Mouse (Mus musculus) heart, postnatal 14 days (tissue): ENCODE measurements around the gene Acot11. TPM values are rescaled to one million over a fixed set of nuclear protein-coding genes. Genes with fewer than 3 reads are reported as not detected.
"Not testable (repeated sequence)": the region's sequence is repeated elsewhere in the genome, so short reads cannot be mapped to it uniquely, and the experiment has no call there.

Experiments
- DNase-seq, 2 experiments: peaks; one replicate each; pipeline ENCODE4 v3.0.0; 2021 to 2022
- intact Hi-C: fragments of 180-260 bp; cut with DNase I; formaldehyde crosslinking; loops from one replicate; pipeline ENCODE4 v1.15.1; 2025
- total RNA-seq, 2 experiments: library from RNA; stranded (reverse); gene quantifications; 2 replicates each; pipeline ENCODE4 v1.2.3; 2021

Gene Acot11
- total RNA-seq, 2 experiments from 2014 or later: 27.8 to 30.3 TPM

GRCm38 (mm10) chr4:106785345-106785744 lies 19.5 kb downstream of the Acot11 start:
- DNase-seq: no peak
- intact Hi-C loops: no loop called here

GRCm38 (mm10) chr4:106784806-106785205 lies 20.0 kb downstream of the Acot11 start:
- DNase-seq: no peak
- intact Hi-C loops: no loop called here

GRCm38 (mm10) chr4:106783137-106783536 lies 21.7 kb downstream of the Acot11 start:
- intact Hi-C loops: no loop called here

GRCm38 (mm10) chr4:106780045-106780444 lies 24.8 kb downstream of the Acot11 start:
- no peak for DNase-seq
- intact Hi-C loops: no loop called here

More at GRCm38 (mm10) chr4:106783137-106783536, 21.7 kb downstream of the Acot11 start:
- DNase-seq: no peak

- DNase-seq: peak; percentile 95
- intact Hi-C loops: no loop called here
Measured at GRCm38 (mm10) chr4:106778116-106778788, 26.5 kb downstream of the Acot11 start.

- intact Hi-C loops: no loop called here
- no peak for DNase-seq
Measured at GRCm38 (mm10) chr4:106776998-106777397, 27.8 kb downstream of the Acot11 start.

GRCm38 (mm10) chr4:106775767-106776166 lies 29.0 kb downstream of the Acot11 start:
- intact Hi-C loops, DNase-seq: not testable (repeated sequence)

GRCm38 (mm10) chr4:106772558-106772957 lies 32.2 kb downstream of the Acot11 start:
- no peak for DNase-seq
- intact Hi-C loops: no loop called here

- intact Hi-C loops: no loop called here
- no peak for DNase-seq
Measured at GRCm38 (mm10) chr4:106769306-106769705, 35.5 kb downstream of the Acot11 start.

GRCm38 (mm10) chr4:106764166-106764565 lies 40.6 kb downstream of the Acot11 start:
- no peak for DNase-seq
- intact Hi-C loops: no loop called here

- no peak for DNase-seq
- intact Hi-C loops: no loop called here
Measured at GRCm38 (mm10) chr4:106751726-106752125, 53.1 kb downstream of the Acot11 start.

GRCm38 (mm10) chr4:106749699-106750098 lies 55.1 kb downstream of the Acot11 start:
- intact Hi-C loops: loop anchor here (2.0 kb wide), 1 partner anchor 415 kb away; no protein-coding TSS in a partner anchor

GRCm38 (mm10) chr4:106747001-106747580 lies 57.7 kb downstream of the Acot11 start:
- intact Hi-C loops: no loop called here

More at GRCm38 (mm10) chr4:106749699-106750098, 55.1 kb downstream of the Acot11 start:
- DNase-seq: peak; percentile 58 to 73

GRCm38 (mm10) chr4:106745862-106746261 lies 58.9 kb downstream of the Acot11 start:
- DNase-seq: no peak
- intact Hi-C loops: no loop called here

More at GRCm38 (mm10) chr4:106747001-106747580, 57.7 kb downstream of the Acot11 start:
- no peak for DNase-seq

- no peak for DNase-seq
- intact Hi-C loops: no loop called here
Measured at GRCm38 (mm10) chr4:106737904-106738303, 66.9 kb downstream of the Acot11 start.

GRCm38 (mm10) chr4:106736884-106737283 lies 67.9 kb downstream of the Acot11 start:
- intact Hi-C loops, DNase-seq: not testable (repeated sequence)

- DNase-seq: no peak
- intact Hi-C loops: no loop called here
Measured at GRCm38 (mm10) chr4:106733636-106734035, 71.2 kb downstream of the Acot11 start, which contains the start of gene Fam151a. TSS of gene Fam151a (plus strand) at chr4:106733889.

- intact Hi-C loops: no loop called here
- DNase-seq: no peak
Measured at GRCm38 (mm10) chr4:106730814-106731213, 74.0 kb downstream of the Acot11 start, which contains the start of gene Mroh7. TSS of gene Mroh7 (minus strand) at chr4:106730925.

GRCm38 (mm10) chr4:106720631-106721030 lies 84.2 kb downstream of the Acot11 start:
- intact Hi-C loops: no loop called here
- no peak for DNase-seq

GRCm38 (mm10) chr4:106713622-106714021 lies 91.2 kb downstream of the Acot11 start:
- intact Hi-C loops: no loop called here
- DNase-seq: no peak

GRCm38 (mm10) chr4:106708408-106708807 lies 96.4 kb downstream of the Acot11 start:
- DNase-seq: peak; percentile 80 to 89

GRCm38 (mm10) chr4:106707957-106708356 lies 96.8 kb downstream of the Acot11 start:
- no peak for DNase-seq
- intact Hi-C loops: loop anchor here (1.0 to 10.0 kb wide), 4 partner anchors 77 to 454 kb away; no protein-coding TSS in a partner anchor

More at GRCm38 (mm10) chr4:106708408-106708807, 96.4 kb downstream of the Acot11 start:
- intact Hi-C loops: loop anchor here (1.0 to 10.0 kb wide), 4 partner anchors 77 to 454 kb away; no protein-coding TSS in a partner anchor
